Mouse (Mus musculus) lung, adult 2 months (tissue): Measurements from ENCODE around the gene Hpdl. TPM values are rescaled to one million over a fixed set of nuclear protein-coding genes. Genes with fewer than 3 reads are reported as not detected.

Experiments used
- DNase-seq: peaks from one replicate; pipeline ENCODE4 v3.0.0; 2022
- H3K4me1 ChIP-seq: fragments of 200-500 bp; 2 replicates; pipeline ENCODE4 v1.6.1; 2011; ENCODE audit warnings: low read length; ENCODE audit not compliant: control insufficient read depth, insufficient read depth
- H3K4me3 ChIP-seq: fragments of 200-500 bp; replicated peaks from 2 replicates; pipeline ENCODE3; 2011; ENCODE audit warnings: low read depth, mild to moderate bottlenecking, control low read depth, low read length; ENCODE audit errors: extremely low read depth
- CTCF ChIP-seq: fragments of 200-500 bp; IDR thresholded peaks from 2 replicates; pipeline ENCODE4 v1.5.1; 2011; ENCODE audit warnings: mild to moderate bottlenecking, low read length, control low read depth; ENCODE audit not compliant: insufficient read depth
- POLR2A ChIP-seq: fragments of 200-500 bp; IDR thresholded peaks from 2 replicates; pipeline ENCODE4 v1.6.1; 2011; ENCODE audit warnings: low read depth, mild to moderate bottlenecking, control low read depth, low read length, borderline replicate concordance; ENCODE audit errors: extremely low read depth
- WGBS: fragments of 180-500 bp; shearing (Covaris S2); methylation state at CpG from one replicate; pipeline ENCODE4 v1.1.7; 2018; 5-methylcytosine and 5-hydroxymethylcytosine counted together
- polyA plus RNA-seq: library from polyadenylated mRNA; depleted of rRNA; stranded (reverse); fragments of >200 nt; gene quantifications from 2 replicates; pipeline ENCODE4 v1.2.3, GENCODE M21; 2012; rRNA removed

Hpdl gene
- polyA plus RNA-seq, 1 experiment = 0.69 TPM

- TF ChIP-seq POLR2A (no peak), CTCF (no peak)
- WGBS = 60% methylated on average over 2 of the region's 2 CpGs
- H3K4me1 ChIP-seq = no peaks in the 10 kb centered on the region
- H3K4me3 ChIP-seq = no peak overlapping the region
- no peak for DNase-seq
Measured at GRCm38 (mm10) chr4:116781366-116781765, 40.1 kb downstream of the Hpdl start.

- WGBS = 77% methylated on average over 2 of the region's 2 CpGs
- H3K4me3 ChIP-seq = no peak overlapping the region
- no peak for DNase-seq
- no peaks in the 10 kb centered on the region for H3K4me1 ChIP-seq
- TF ChIP-seq POLR2A (no peak), CTCF (no peak)
Measured at GRCm38 (mm10) chr4:116780541-116780940, 41.0 kb downstream of the Hpdl start.

GRCm38 (mm10) chr4:116777079-116777478 is 44.4 kb downstream of the Hpdl start:
- 79% methylated on average over 3 of the region's 3 CpGs for WGBS
- no peak overlapping the region for H3K4me3 ChIP-seq
- no peaks in the 10 kb centered on the region for H3K4me1 ChIP-seq
- TF ChIP-seq CTCF (no peak), POLR2A (no peak)
- DNase-seq = no peak

GRCm38 (mm10) chr4:116776391-116776790 is 45.1 kb downstream of the Hpdl start:
- DNase-seq = no peak
- 89% methylated on average over 5 of the region's 5 CpGs for WGBS

More at GRCm38 (mm10) chr4:116776391-116776790, 45.1 kb downstream of the Hpdl start:
- TF ChIP-seq CTCF = no peak
- TF ChIP-seq POLR2A = no peak
- H3K4me1 ChIP-seq = no peaks in the 10 kb centered on the region
- H3K4me3 ChIP-seq = no peak overlapping the region

Other genes with a start within 250 kb of the Hpdl start
- gene Ccdc17, start 225.1 kb downstream of the Hpdl start, polyA plus RNA-seq = 52.9 and 55.0 TPM in 2 replicates
- 1.3 and 2.4 TPM in 2 replicates for gene Nasp, start 193.8 kb downstream of the Hpdl start, polyA plus RNA-seq
- gene Akr1a1, start 170.0 kb downstream of the Hpdl start, polyA plus RNA-seq = 536 and 669 TPM in 2 replicates
- 58.4 and 179 TPM in 2 replicates for gene Prdx1, start 136.2 kb downstream of the Hpdl start, polyA plus RNA-seq
- gene Mmachc, start 113.3 kb downstream of the Hpdl start, polyA plus RNA-seq = 6.6 and 8.0 TPM in 2 replicates
- 23.9 and 27.4 TPM in 2 replicates for gene Ccdc163, start 113.2 kb downstream of the Hpdl start, polyA plus RNA-seq
- 2.0 and 2.3 TPM in 2 replicates for gene Tesk2, start 100.8 kb downstream of the Hpdl start, polyA plus RNA-seq
- 17.4 and 22.1 TPM in 2 replicates for gene Toe1, start 14.1 kb downstream of the Hpdl start, polyA plus RNA-seq
- gene Mutyh, start 14.0 kb downstream of the Hpdl start, polyA plus RNA-seq = 7.5 and 7.6 TPM in 2 replicates
- 1.9 and 2.6 TPM in 2 replicates for gene Zswim5, start 55.7 kb upstream of the Hpdl start, polyA plus RNA-seq
- 42.1 and 56.1 TPM in 2 replicates for gene Urod, start 172.7 kb upstream of the Hpdl start, polyA plus RNA-seq
- gene Hectd3, start 173.6 kb upstream of the Hpdl start, polyA plus RNA-seq = 66.3 and 69.1 TPM in 2 replicates
- gene Eif2b3, start 197.7 kb upstream of the Hpdl start, polyA plus RNA-seq = 4.3 and 6.1 TPM in 2 replicates